Mouse (Mus musculus): ENCODE measurements around the gene Mfsd5. TPM values are rescaled to one million over a fixed set of nuclear protein-coding genes. Genes with fewer than 3 reads are reported as not detected.

The Mfsd5 gene
- polyA plus RNA-seq, 1 experiment from 2014 or later: 55.1 TPM

Other genes with a start within 250 kb of the Mfsd5 start
- gene Eif4b, start 205.7 kb upstream of the Mfsd5 start, polyA plus RNA-seq (2015; fragmentation: Nextera tagmentation; extraction: Ambion mirVana): 93.3 and 103 TPM in 2 replicates
- gene Tns2, start 179.0 kb upstream of the Mfsd5 start, polyA plus RNA-seq (2015; fragmentation: Nextera tagmentation; extraction: Ambion mirVana): 4.4 and 5.2 TPM in 2 replicates
- gene Spryd3, start 143.2 kb upstream of the Mfsd5 start, polyA plus RNA-seq (2015; fragmentation: Nextera tagmentation; extraction: Ambion mirVana): 19.1 and 19.9 TPM in 2 replicates
- gene Igfbp6, start 135.1 kb upstream of the Mfsd5 start, polyA plus RNA-seq (2015; fragmentation: Nextera tagmentation; extraction: Ambion mirVana): 6.8 and 7.5 TPM in 2 replicates
- 1.0 and 1.1 TPM in 2 replicates for gene Soat2, start 128.9 kb upstream of the Mfsd5 start, polyA plus RNA-seq (2015; fragmentation: Nextera tagmentation; extraction: Ambion mirVana)
- gene Zfp740, start 76.2 kb upstream of the Mfsd5 start, polyA plus RNA-seq (2015; fragmentation: Nextera tagmentation; extraction: Ambion mirVana): 48.8 and 64.9 TPM in 2 replicates
- 32.2 and 33.7 TPM in 2 replicates for gene Csad, start 74.7 kb upstream of the Mfsd5 start, polyA plus RNA-seq (2015; fragmentation: Nextera tagmentation; extraction: Ambion mirVana)
- 65.6 and 68.7 TPM in 2 replicates for gene Itgb7, start 47.5 kb upstream of the Mfsd5 start, polyA plus RNA-seq (2015; fragmentation: Nextera tagmentation; extraction: Ambion mirVana)
- 6.0 and 7.4 TPM in 2 replicates for gene Rarg, start 21.9 kb upstream of the Mfsd5 start, polyA plus RNA-seq (2015; fragmentation: Nextera tagmentation; extraction: Ambion mirVana)
- 0.17 and 0.26 TPM in 2 replicates for gene Gm9918, start 8.9 kb upstream of the Mfsd5 start, polyA plus RNA-seq (2015; fragmentation: Nextera tagmentation; extraction: Ambion mirVana)
- gene Espl1, start 16.8 kb downstream of the Mfsd5 start, polyA plus RNA-seq (2015; fragmentation: Nextera tagmentation; extraction: Ambion mirVana): 17.7 and 18.0 TPM in 2 replicates
- 446 and 454 TPM in 2 replicates for gene Pfdn5, start 46.7 kb downstream of the Mfsd5 start, polyA plus RNA-seq (2015; fragmentation: Nextera tagmentation; extraction: Ambion mirVana)
- gene Myg1, start 52.3 kb downstream of the Mfsd5 start, polyA plus RNA-seq (2015; fragmentation: Nextera tagmentation; extraction: Ambion mirVana): 94.7 and 107 TPM in 2 replicates
- gene Aaas, start 71.3 kb downstream of the Mfsd5 start, polyA plus RNA-seq (2015; fragmentation: Nextera tagmentation; extraction: Ambion mirVana): 56.8 and 61.7 TPM in 2 replicates
- gene Sp7, start 87.7 kb downstream of the Mfsd5 start, polyA plus RNA-seq (2015; fragmentation: Nextera tagmentation; extraction: Ambion mirVana): 0.10 and 0.13 TPM in 2 replicates
- gene Sp1, start 126.7 kb downstream of the Mfsd5 start, polyA plus RNA-seq (2015; fragmentation: Nextera tagmentation; extraction: Ambion mirVana): 9.7 and 10.9 TPM in 2 replicates
- gene Amhr2, start 165.9 kb downstream of the Mfsd5 start, polyA plus RNA-seq (2015; fragmentation: Nextera tagmentation; extraction: Ambion mirVana): 1.8 and 2.1 TPM in 2 replicates
- 88.9 and 90.3 TPM in 2 replicates for gene Prr13, start 179.6 kb downstream of the Mfsd5 start, polyA plus RNA-seq (2015; fragmentation: Nextera tagmentation; extraction: Ambion mirVana)
- 263 and 265 TPM in 2 replicates for gene Pcbp2, start 191.1 kb downstream of the Mfsd5 start, polyA plus RNA-seq (2015; fragmentation: Nextera tagmentation; extraction: Ambion mirVana)
- gene Gm10337, start 224.3 kb downstream of the Mfsd5 start, polyA plus RNA-seq (2015; fragmentation: Nextera tagmentation; extraction: Ambion mirVana): 2.0 TPM in 1 of 2 replicates, not detected in the other
- gene Map3k12, start 237.6 kb downstream of the Mfsd5 start, polyA plus RNA-seq (2015; fragmentation: Nextera tagmentation; extraction: Ambion mirVana): 4.1 and 4.2 TPM in 2 replicates
- 65.5 and 66.3 TPM in 2 replicates for gene Tarbp2, start 238.7 kb downstream of the Mfsd5 start, polyA plus RNA-seq (2015; fragmentation: Nextera tagmentation; extraction: Ambion mirVana)
- gene Npff, start 245.5 kb downstream of the Mfsd5 start, polyA plus RNA-seq (2015; fragmentation: Nextera tagmentation; extraction: Ambion mirVana): 2.1 and 3.9 TPM in 2 replicates

All from thymus, postnatal 0 days (tissue).